Mouse (Mus musculus) heart, embryonic 14.5 days (tissue): ENCODE results near the gene Fam69a. TPM values are rescaled to one million over a fixed set of nuclear protein-coding genes. Genes with fewer than 3 reads are reported as not detected.

Experiments used
- ATAC-seq: fragments of 200-750 bp; cut with Nextera tagmentation; 2 replicates; pipeline ENCODE4 v1.8.0; 2017; ENCODE audit warnings: low read depth, moderate TSS enrichment; ENCODE audit not compliant: insufficient number of reproducible peaks, insufficient read depth, low FRiP score
- H3K27ac ChIP-seq, 2 experiments: fragments of 200-500 bp in 1 of 2; fragments of 300-500 bp in 1 of 2; sonication (generic) in 1 of 2; replicated peaks in 1 of 2; 2 replicates each; pipeline ENCODE4 v1.5.1; 2012 to 2014; ENCODE audit warnings: low read depth in 2 of 2, low read length in 2 of 2, control low read depth in 1 of 2, mild to moderate bottlenecking in 1 of 2, mixed read lengths in 1 of 2; ENCODE audit not compliant: control insufficient read depth in 1 of 2, insufficient read depth in 1 of 2
- H3K27me3 ChIP-seq: fragments of 300-500 bp; sonication (generic); 2 replicates; pipeline ENCODE4 v1.6.1; 2014; ENCODE audit warnings: mild to moderate bottlenecking, low read length, control low read depth; ENCODE audit not compliant: control insufficient read depth, insufficient read depth
- H3K36me3 ChIP-seq: fragments of 300-500 bp; sonication (generic); 2 replicates; pipeline ENCODE4 v1.6.1; 2014; ENCODE audit warnings: mild to moderate bottlenecking, control low read depth, low read length, mixed read lengths; ENCODE audit not compliant: control insufficient read depth, insufficient read depth
- H3K4me1 ChIP-seq, 2 experiments: fragments of 200-500 bp in 1 of 2; fragments of 300-500 bp in 1 of 2; sonication (generic) in 1 of 2; 2 replicates each; pipeline ENCODE4 v1.6.1; 2012 to 2014; ENCODE audit warnings: low read length in 2 of 2, control low read depth in 1 of 2, mixed read lengths in 1 of 2; ENCODE audit not compliant: control insufficient read depth in 2 of 2, insufficient read depth in 2 of 2
- H3K4me2 ChIP-seq: fragments of 300-500 bp; sonication (generic); 2 replicates; pipeline ENCODE4 v1.6.1; 2014; ENCODE audit warnings: mild to moderate bottlenecking, low read length
- H3K4me3 ChIP-seq, 2 experiments: fragments of 200-500 bp in 1 of 2; fragments of 300-500 bp in 1 of 2; sonication (generic) in 1 of 2; 2 replicates each; pipeline ENCODE4 v1.5.1; 2012 to 2014; ENCODE audit warnings: low read length in 2 of 2, mild to moderate bottlenecking in 2 of 2, control low read depth in 1 of 2, low read depth in 1 of 2, moderate library complexity in 1 of 2; ENCODE audit not compliant: control insufficient read depth in 1 of 2, insufficient read depth in 1 of 2
- H3K9ac ChIP-seq: fragments of 300-500 bp; sonication (generic); 2 replicates; pipeline ENCODE4 v1.6.1; 2014; ENCODE audit warnings: mild to moderate bottlenecking, low read length
- H3K9me3 ChIP-seq: fragments of 300-500 bp; sonication (generic); 2 replicates; pipeline ENCODE4 v1.6.1; 2016; ENCODE audit warnings: low read length, control low read depth; ENCODE audit not compliant: control insufficient read depth
- WGBS: fragments of 180-500 bp; shearing (Covaris S2); extraction: QIAGEN DNeasy Blood & Tissue Kit; methylation state at CpG from one replicate; pipeline ENCODE4 v1.1.7; 2014; 5-methylcytosine and 5-hydroxymethylcytosine counted together
- polyA plus RNA-seq: library from polyadenylated mRNA; unstranded; fragments of >200 nt; fragmentation: Nextera tagmentation; extraction: Ambion mirVana; gene quantifications from 2 replicates; pipeline ENCODE4 v1.2.1, GENCODE M21; 2014

Fam69a gene
- polyA plus RNA-seq, 1 experiment from 2014 or later: 19.8 TPM

DNA sequence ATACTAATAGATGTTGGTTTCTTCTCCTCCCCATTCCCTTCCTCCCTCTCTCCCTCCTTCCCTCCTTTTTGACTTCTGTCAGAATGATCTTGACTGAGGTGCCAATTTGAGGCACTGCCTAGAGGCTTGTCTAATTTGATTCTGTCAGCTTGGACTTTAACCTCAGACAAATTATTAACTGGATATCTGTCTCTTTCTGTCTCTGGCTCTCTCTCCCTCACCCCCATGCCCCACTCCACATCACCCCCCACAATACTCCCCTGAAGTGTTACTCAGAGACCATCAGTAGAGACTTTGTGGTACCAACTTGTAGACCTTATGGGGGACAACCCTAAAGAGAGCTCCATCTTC, 111.6 kb downstream of the Fam69a start:
- no peaks in the 10 kb centered on the region for H3K36me3 ChIP-seq
- H3K9ac ChIP-seq: 0 out of 2 replicates have a peak overlapping the region, but pooled peaks have one; percentile 14
- no peaks in the 10 kb centered on the region for H3K27me3 ChIP-seq
- no peak for ATAC-seq
- peak overlapping the region; percentile 46 for H3K4me2 ChIP-seq
- H3K4me1 ChIP-seq: peaks cover 6 to 35% of the 10 kb centered on the region in 2 experiments
- H3K9me3 ChIP-seq: no peaks in the 10 kb centered on the region
- peak overlapping the region in 1 of 2 experiments; percentile 94; a peak in 2 of 4 replicates for H3K27ac ChIP-seq
- H3K4me3 ChIP-seq: no peak overlapping the region

DNA sequence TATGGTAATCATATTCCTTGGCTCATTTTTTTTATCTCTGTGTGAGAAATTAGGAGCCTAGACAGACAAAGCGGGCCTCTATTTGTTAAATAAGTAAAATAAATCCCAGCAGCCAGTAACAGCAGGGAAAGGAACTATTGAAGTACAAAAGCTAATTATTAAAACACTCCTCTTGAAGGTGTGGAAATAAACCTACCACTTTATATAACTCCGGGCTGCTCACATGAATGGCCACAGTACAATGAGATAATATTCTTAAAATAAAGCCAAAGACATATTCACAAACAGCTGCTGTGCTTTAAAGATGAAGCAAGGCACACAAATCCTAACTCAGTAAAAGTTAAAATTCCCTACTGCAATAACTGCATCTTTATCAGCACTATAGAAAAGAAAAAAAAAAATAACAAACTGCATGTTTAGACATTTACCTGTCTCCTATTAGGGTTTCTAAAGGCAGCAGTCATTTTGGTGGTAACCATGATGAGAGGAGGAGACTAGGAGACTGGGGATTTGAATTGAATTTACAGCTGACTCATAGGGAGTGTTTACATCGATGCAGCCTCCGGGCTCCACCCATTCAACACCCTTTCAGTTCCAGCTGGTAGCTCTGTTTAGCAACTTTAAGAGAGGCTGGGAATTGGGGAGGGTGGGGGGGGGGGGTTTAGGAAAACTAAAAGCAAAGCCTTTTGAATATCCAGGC, 112.2 kb downstream of the Fam69a start, which contains the start of gene Evi5:
Gene Evi5 (minus strand): TSS at position 547 of the 700 bp plus-strand sequence.
- ATAC-seq: no peak
- no peaks in the 10 kb centered on the region for H3K36me3 ChIP-seq
- 25% methylated on average over 4 of the region's 4 CpGs for WGBS
- H3K27me3 ChIP-seq: no peaks in the 10 kb centered on the region
- H3K9ac ChIP-seq: peak within 1 kb of the TSS; percentile 14
- H3K4me3 ChIP-seq: peak within 1 kb of the TSS; percentile 19 to 26; a peak in 1 of 4 replicates
- H3K9me3 ChIP-seq: no peaks in the 10 kb centered on the region
- H3K4me1 ChIP-seq: peaks cover 6 to 35% of the 10 kb centered on the region in 2 experiments
- H3K4me2 ChIP-seq: peak within 1 kb of the TSS; percentile 46
- H3K27ac ChIP-seq: peak within 1 kb of the TSS; percentile 94 to 98

DNA sequence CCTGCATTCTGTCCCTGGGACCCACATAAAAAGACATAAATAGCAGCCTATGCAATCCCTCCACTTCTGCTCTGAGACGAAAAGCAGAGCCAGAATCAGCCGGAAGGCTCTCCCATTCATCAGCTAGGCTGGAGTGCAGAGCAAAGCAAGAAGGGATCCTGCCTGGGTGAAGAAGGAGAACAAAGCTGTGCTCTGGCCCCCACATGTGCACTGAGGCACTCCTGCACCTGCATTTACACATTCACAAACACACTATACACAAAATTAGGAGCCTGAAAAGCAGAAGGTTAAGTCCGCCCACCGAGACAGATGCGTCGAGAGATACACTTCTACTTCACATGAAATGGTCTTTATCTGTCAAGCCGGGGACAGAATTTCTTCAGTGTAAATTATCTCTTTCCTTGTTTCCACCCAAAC, 113.0 kb downstream of the Fam69a start:
- no peak for ATAC-seq
- 26% methylated on average over 7 of the region's 7 CpGs for WGBS

DNA sequence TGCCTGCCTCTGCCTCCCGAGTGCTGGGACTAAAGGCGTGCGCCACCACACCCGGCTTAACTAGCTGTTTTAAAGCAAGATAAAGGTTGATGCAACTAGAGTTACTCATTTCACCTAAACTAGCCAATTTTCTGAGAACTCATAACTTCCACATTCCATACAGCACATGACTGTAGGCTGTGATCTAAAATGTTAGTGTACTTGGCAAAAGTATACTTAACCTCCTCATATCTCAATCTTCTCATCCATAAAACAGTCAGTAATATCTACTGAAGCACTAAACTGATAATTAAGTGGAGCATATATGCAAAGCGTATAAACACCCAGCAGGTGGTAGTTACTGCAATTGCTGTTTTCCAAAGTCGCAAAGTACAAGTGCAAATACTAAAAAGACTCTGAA, 113.6 kb downstream of the Fam69a start:
- Histone ChIP-seq H3K4me2 (peak overlapping the region; percentile 46), H3K27me3 (no peaks in the 10 kb centered on the region), H3K9ac (peak overlapping the region; percentile 14), H3K27ac (peak overlapping the region; percentile 94 to 98), H3K4me1 (peaks cover 6 to 38% of the 10 kb centered on the region in 2 experiments), H3K4me3 (no peak overlapping the region), H3K36me3 (no peaks in the 10 kb centered on the region), H3K9me3 (no peaks in the 10 kb centered on the region)
- 85% methylated on average over 6 of the region's 6 CpGs for WGBS
- ATAC-seq: no peak

More for the DNA sequence above, 113.0 kb downstream of the Fam69a start:
- H3K27ac ChIP-seq: peak overlapping the region; percentile 94 to 98
- H3K36me3 ChIP-seq: no peaks in the 10 kb centered on the region
- peaks cover 6 to 38% of the 10 kb centered on the region in 2 experiments for H3K4me1 ChIP-seq
- 0 out of 4 replicates have a peak overlapping the region, but pooled peaks have one; percentile 19 to 26 for H3K4me3 ChIP-seq
- H3K9me3 ChIP-seq: no peaks in the 10 kb centered on the region
- peak overlapping the region; percentile 46 for H3K4me2 ChIP-seq
- no peaks in the 10 kb centered on the region for H3K27me3 ChIP-seq
- H3K9ac ChIP-seq: peak overlapping the region; percentile 14

DNA sequence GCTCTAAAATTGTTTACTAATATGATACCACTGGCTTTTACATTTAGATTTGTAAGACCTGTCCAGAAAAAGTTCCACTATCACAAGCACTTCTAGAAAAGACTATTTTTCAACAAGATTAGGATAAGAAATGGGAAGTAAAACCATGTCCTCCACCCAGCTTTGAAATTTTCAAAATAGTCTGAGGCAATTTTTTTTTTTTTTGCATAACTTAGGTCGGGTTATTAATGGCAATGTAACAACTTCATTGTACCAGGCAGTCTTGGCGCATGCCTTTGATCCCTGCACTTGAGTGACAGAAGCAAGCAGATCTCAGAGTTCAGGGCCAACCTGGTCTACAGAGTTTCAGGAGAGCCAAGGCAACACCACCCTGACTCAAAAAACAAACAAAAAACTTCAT, 117.2 kb downstream of the Fam69a start:
- no peak for ATAC-seq
- WGBS: 63% methylated on average over 2 of the region's 2 CpGs

DNA sequence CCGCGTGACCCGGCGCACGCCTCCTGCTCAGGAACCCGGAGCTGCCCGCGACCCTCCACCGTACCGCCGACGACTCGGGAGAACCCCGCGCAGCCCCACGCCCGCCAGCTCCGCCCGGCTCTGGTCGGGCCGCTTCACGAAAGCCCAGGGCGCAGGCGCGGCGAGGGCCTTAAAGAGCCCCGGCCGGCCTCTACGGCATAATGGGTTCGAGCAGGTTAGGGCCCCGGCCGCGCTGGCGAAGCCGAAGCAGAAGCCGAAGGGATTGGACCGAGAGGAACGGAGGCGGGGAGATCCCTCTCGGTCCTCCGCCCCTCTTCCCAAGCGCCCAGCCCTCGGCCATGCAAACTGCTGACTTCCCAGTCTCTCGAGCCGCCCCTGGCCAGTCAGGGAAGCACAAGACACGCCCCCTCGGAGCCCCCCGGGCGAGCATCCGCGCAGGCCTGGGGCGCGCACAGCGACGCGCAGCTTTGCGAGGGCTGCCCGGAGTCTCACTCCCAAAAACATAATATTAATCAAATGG, 117.9 kb downstream of the Fam69a start:
- Histone ChIP-seq H3K4me2 (peak overlapping the region; percentile 73), H3K4me3 (peak overlapping the region; percentile 84 to 91), H3K27me3 (no peaks in the 10 kb centered on the region), H3K4me1 (peaks cover 12 to 47% of the 10 kb centered on the region in 2 experiments), H3K36me3 (no peaks in the 10 kb centered on the region), H3K27ac (peak overlapping the region; percentile 95 to 97), H3K9me3 (no peaks in the 10 kb centered on the region), H3K9ac (peak overlapping the region; percentile 92)
- peak; percentile 95 for ATAC-seq
- under 1% methylated on average over 55 of the region's 58 CpGs for WGBS

More for the DNA sequence above, 117.2 kb downstream of the Fam69a start:
- Histone ChIP-seq H3K27me3 (no peaks in the 10 kb centered on the region), H3K4me1 (peaks cover 12 to 50% of the 10 kb centered on the region in 2 experiments), H3K36me3 (no peaks in the 10 kb centered on the region), H3K27ac (no peak overlapping the region), H3K4me3 (peak overlapping the region in 1 of 2 experiments; percentile 91; a peak in 1 of 4 replicates), H3K4me2 (peak overlapping the region; percentile 73), H3K9me3 (no peaks in the 10 kb centered on the region), H3K9ac (no peak overlapping the region)

DNA sequence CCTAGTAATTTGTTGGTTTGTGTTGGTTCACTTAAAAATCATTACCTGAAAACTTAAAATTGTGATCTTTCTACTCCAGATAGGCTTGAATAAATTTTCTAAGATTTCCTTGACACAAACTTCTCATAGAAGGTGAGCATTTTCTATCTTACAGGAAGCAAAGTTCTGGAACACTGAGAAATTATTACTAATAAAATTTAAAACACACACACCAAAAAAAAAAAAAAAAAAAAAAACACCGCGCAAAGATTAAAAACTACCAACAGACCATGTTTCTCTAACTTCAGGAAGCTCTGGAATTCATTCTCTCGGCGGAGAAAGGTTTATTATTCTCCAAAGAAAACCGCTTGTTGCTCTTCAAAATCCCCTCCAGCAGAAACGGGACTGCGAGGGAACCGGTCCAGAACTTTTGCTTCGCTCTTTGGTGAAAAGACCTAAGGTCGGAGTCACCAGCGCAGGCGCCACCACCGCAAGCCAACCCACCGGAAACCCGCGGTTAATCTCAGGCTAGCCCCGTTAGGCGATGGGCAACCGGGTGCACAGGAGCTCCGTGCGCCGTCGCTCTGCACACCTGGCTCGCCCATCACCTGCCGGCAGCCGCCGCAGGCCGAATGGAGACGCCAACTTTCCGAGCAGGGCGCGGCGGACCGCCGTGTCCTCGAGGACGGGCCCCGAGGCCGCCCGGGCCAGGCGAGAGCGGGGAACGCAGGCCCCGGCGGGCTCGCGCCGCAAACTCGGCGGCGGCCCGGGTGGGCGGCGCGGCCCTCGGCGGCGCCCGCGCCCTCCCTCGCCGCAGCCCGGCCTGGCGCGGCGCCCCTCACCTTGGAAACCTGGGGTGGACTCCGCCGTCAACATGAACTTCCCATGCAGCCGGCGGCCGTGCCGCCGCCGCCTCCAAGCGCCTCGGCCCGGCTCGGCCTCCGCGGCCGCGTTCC, 118.6 kb downstream of the Fam69a start:
- H3K27me3 ChIP-seq: no peaks in the 10 kb centered on the region
- peak; percentile 63 for ATAC-seq
- H3K4me3 ChIP-seq: peak overlapping the region; percentile 84 to 91
- peak overlapping the region; percentile 95 to 97 for H3K27ac ChIP-seq
- WGBS: under 1% methylated on average over 62 of the region's 82 CpGs
- H3K9me3 ChIP-seq: no peaks in the 10 kb centered on the region
- H3K9ac ChIP-seq: peak overlapping the region; percentile 92
- no peaks in the 10 kb centered on the region for H3K36me3 ChIP-seq
- H3K4me1 ChIP-seq: peaks cover 12 to 42% of the 10 kb centered on the region in 2 experiments
- peak overlapping the region; percentile 73 for H3K4me2 ChIP-seq
